16 mouse cellular contexts compared by ENCODE assay signal in genomic region chr8:112743331-112743730, GRCm38 (mm10).
DNase-seq lines count a peak whose midpoint lies in the region.
"Had no signal": no experiment of that assay in that cellular context is flagged by ENCODE, and none has a peak within 500 bp of the region (broad histone marks: within the 10 kb centered on the region; RNA-seq: fewer than 3 reads in every experiment).

No protein-coding gene starts in this region.

- peak; percentile 7 for DNase-seq in kidney, adult 18-20 months
- DNase-seq in kidney, postnatal 10 days, result no peak
- peak; percentile 56 to 63 for DNase-seq in kidney, adult 8-10 months
- DNase-seq in kidney, postnatal 4 days, result no peak
- peak; percentile 4 for DNase-seq in kidney, postnatal 14 days
- DNase-seq in kidney, postnatal 25 days, result peak; percentile 13 to 39
- DNase-seq in frontal cortex, postnatal 25 days (ENCODE audit: low spot score in 2 of 2), result no peak
- no peak for DNase-seq in adrenal gland, postnatal 10 days
- DNase-seq: adrenal gland, adult 2 months; adrenal gland, postnatal 14 days; adrenal gland, postnatal 36 days; cerebellum, adult 11-12 months; cerebellum, adult 2 months; cerebellum, adult 9-10 months; cerebellum, postnatal 10 days; cerebellum, postnatal 25 days had no signal

Comparison
In these comparisons a context has a peak if more than half of its experiments do, and no peak if none do; other contexts are left out.
1. DNase-seq: peak in kidney, adult 18-20 months (single experiment), kidney, adult 8-10 months (2 of 2), kidney, postnatal 14 days (single experiment) and kidney, postnatal 25 days (2 of 2); none in kidney, postnatal 10 days (single experiment), kidney, postnatal 4 days (0 of 2), frontal cortex, postnatal 25 days (0 of 2) and adrenal gland, postnatal 10 days (single experiment).